Mouse (Mus musculus): Measurements from ENCODE around the gene Cd70. TPM values are rescaled to one million over a fixed set of nuclear protein-coding genes. Genes with fewer than 3 reads are reported as not detected.
"Not testable (repeated sequence)": the region's sequence is repeated elsewhere in the genome, so short reads cannot be mapped to it uniquely, and the experiment has no call there.

The Cd70 gene
- polyA plus RNA-seq, 1 experiment from 2014 or later: 1.9 TPM

DNA sequence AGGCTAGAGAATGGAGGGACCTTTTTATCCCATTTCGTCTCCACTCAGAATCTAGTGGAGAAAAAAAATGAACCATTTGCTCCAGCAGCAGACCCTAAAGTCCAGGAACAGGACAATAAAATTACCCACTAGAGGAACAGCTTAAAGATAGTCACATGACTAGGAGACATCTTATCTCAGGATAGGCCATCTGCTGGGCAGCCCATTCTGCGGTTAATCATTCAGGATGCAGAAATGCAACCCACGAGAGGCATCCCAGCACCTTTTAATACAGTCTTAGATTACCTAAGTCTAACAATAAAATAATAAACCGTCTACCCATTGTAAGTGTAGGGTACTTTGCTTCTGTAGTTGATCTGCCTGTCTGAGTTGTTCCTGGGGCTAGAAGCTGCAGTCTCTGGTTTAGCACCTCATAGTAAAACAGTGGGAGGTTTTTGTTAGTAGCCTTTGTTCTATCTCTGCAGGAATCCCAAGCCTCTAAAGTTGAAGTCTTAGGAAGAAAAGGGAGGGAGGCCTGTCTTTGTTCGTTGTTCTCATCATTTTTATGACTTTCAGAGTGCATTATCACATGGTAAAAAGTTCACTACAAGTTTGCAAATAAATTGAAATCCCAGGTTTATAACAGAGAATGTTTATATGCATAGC lies 21.2 kb upstream of the Cd70 start:
- Histone ChIP-seq H3K36me3 (no peaks in the 10 kb centered on the region), H3K4me2 (no peak overlapping the region), H3K27ac (replicated peaks) (no peak overlapping the region), H3K9me3 (no peaks in the 10 kb centered on the region), H3K27me3 (no peaks in the 10 kb centered on the region), H3K4me1 (replicated peaks) (no peaks in the 10 kb centered on the region), H3K4me3 (no peak overlapping the region), H3K9ac (no peak overlapping the region)
- 52% methylated on average over 5 of the region's 5 CpGs for WGBS
- ATAC-seq (ENCODE audit: low FRiP score, low read depth): no peak

DNA sequence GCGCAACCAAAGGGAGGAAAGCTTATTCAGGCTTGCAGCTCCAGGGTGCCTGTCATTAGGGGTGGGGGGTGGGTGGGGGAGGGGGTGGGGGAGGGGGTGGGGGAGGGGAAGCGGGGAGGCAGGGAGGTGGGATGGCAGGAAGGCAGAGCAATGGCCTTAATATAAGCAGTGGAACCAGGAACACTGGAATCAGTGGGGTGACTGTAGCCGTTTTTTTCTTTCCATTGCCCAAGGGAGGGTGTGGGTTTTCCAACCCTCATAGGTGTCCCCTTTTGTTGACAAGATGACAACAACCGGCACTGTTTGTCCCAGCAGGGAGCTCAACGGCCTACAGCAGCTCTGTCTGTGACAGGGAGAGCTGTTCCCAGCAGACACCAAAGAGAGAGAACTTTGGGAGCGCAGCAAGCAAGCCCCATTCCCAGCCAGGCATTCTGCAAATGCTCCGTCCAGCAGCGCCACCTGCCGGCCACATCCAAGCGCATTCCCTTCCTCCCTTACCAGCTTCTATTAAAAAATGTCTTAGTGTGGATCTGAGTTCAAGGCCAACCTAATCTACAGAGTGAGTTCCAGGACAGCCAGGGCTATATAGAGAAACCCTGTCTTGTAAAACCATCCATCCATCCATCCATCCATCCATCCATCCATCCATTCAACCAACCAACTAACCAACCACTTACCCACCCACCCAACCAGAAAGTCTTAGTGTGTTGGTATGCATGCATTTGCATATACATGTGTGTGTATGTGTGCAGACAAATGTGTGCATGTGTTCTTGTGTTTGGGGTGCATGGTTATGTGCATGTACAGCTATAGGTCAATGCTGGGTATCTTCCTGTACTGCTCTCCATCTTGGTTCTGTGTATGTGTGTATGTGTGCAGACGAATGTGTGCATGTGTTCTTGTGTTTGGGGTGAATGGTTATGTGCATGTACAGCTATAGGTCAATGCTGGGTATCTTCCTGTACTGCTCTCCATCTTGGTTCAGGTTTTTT lies 17.5 kb upstream of the Cd70 start:
- 9% methylated on average over 10 of the region's 11 CpGs for WGBS
- peak; percentile 81 for ATAC-seq (ENCODE audit: low FRiP score, low read depth)
- no peaks in the 10 kb centered on the region for H3K36me3 ChIP-seq
- H3K4me3 ChIP-seq: no peak overlapping the region
- no peaks in the 10 kb centered on the region for H3K27me3 ChIP-seq
- H3K9ac ChIP-seq: no peak overlapping the region
- no peaks in the 10 kb centered on the region for H3K4me1 ChIP-seq (replicated peaks)
- 0 out of 2 replicates have a peak overlapping the region, but pooled peaks have one; percentile 24 for H3K4me2 ChIP-seq
- no peak overlapping the region for H3K27ac ChIP-seq (replicated peaks)
- no peaks in the 10 kb centered on the region for H3K9me3 ChIP-seq

DNA sequence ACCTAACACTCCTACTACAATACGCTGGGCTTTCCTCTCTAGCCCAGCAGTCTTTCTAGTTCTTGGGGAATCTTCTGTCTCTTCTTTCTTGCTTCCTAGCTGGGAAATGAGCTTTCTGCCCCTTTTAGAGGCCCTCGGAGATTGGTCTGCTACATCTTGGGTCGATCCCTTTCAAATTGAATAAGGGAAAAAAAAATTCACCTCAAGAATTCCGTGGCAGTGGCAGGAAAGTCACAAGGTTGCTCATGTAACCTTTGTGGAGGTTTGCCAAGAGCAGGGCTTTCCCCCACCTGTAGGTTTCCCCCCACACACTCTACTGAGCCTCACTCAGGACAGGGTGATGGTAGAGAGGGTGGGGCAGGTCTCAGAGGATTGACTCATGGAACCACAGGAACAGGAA lies 4.2 kb upstream of the Cd70 start:
- H3K27me3 ChIP-seq: no peaks in the 10 kb centered on the region; the same call in 1 of the 2 replicates
- 90% methylated on average over 4 of the region's 4 CpGs for WGBS
- no peaks in the 10 kb centered on the region for H3K9me3 ChIP-seq
- peaks cover 9% of the 10 kb centered on the region for H3K4me1 ChIP-seq (replicated peaks)
- ATAC-seq (ENCODE audit: low FRiP score, low read depth): no peak
- no peak overlapping the region for H3K4me2 ChIP-seq
- H3K4me3 ChIP-seq: no peak overlapping the region
- H3K36me3 ChIP-seq: no peaks in the 10 kb centered on the region
- H3K9ac ChIP-seq: no peak overlapping the region
- no peak overlapping the region for H3K27ac ChIP-seq (replicated peaks)

DNA sequence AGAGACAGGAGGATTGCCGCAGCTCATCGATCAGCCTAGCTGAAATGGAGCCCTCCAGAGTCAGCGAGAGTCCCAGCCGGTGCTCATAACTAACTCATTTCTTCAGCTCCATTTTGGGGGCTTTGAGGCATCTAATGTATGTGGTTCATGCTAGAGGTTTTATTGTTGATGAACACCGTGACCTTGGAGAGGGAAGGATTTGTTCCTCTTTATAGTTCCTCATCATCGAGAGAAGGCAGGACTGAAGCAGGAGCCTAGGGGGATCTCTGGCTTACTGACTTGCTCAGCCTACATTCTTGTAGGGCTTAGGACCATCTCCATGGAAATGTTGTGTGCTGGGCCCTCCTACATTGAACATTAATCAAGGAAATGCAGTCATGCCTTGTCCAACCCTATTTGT lies 3.4 kb upstream of the Cd70 start:
- Histone ChIP-seq H3K9me3 (no peaks in the 10 kb centered on the region), H3K27ac (replicated peaks) (no peak overlapping the region), H3K4me2 (no peak overlapping the region), H3K27me3 (peaks cover 5% of the 10 kb centered on the region), H3K36me3 (no peaks in the 10 kb centered on the region), H3K4me3 (no peak overlapping the region), H3K4me1 (replicated peaks) (peaks cover 10% of the 10 kb centered on the region), H3K9ac (no peak overlapping the region)
- 67% methylated on average over 6 of the region's 6 CpGs for WGBS
- no peak for ATAC-seq (ENCODE audit: low FRiP score, low read depth)

DNA sequence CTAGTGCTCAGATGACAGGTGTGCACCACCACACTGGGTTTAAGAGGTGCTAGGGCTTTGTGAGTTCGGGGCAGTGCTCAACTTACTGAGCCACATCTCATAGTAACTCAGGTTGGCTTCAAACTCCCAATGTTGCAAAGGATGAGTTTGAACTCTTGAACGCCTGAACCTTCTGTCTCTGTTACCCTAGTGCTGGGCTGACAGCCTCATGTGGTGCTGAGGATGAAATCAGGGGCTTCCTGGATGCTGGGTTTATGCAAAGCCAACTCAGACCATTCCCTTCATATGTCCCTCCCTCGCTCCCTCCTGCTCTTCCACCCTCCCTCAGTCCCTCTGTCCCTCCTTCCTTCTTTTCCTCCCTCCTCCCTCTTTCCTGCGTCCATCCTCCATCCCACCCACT lies 1.2 kb downstream of the Cd70 start:
- H3K4me2 ChIP-seq: no peak overlapping the region
- peaks cover 16% of the 10 kb centered on the region for H3K27me3 ChIP-seq
- 75% methylated on average over 4 of the region's 4 CpGs for WGBS
- H3K4me1 ChIP-seq (replicated peaks): peaks cover 10% of the 10 kb centered on the region
- H3K36me3 ChIP-seq: no peaks in the 10 kb centered on the region
- H3K27ac ChIP-seq (replicated peaks): no peak overlapping the region
- no peak for ATAC-seq (ENCODE audit: low FRiP score, low read depth)
- H3K9me3 ChIP-seq: no peaks in the 10 kb centered on the region
- no peak overlapping the region for H3K4me3 ChIP-seq
- no peak overlapping the region for H3K9ac ChIP-seq

DNA sequence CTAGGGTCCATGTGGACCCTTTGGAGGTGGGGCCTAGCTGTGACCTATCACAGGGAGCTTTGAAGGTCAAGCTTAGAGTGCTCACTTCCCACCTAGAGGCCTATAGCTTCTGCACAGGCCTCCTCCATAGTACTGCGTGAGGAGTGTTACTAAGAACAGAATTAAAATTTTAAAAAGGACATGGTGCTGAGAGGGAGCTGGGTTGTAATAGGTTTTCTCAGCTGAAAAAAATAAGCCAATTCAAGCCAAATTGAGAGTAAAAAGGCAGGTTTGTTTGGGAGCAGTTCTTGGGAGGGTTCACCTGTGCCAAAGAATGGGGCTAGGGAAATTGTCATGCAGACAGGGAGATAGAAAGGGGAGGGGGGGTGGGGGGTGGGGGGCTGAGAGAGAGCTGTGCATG lies 4.5 kb downstream of the Cd70 start:
- peaks cover 16% of the 10 kb centered on the region for H3K27me3 ChIP-seq
- ATAC-seq (ENCODE audit: low FRiP score, low read depth): no peak
- no peaks in the 10 kb centered on the region for H3K9me3 ChIP-seq
- no peak overlapping the region for H3K4me3 ChIP-seq
- no peak overlapping the region for H3K27ac ChIP-seq (replicated peaks)
- no peaks in the 10 kb centered on the region for H3K36me3 ChIP-seq
- 65% methylated on average over 1 of the region's 1 CpGs for WGBS
- no peak overlapping the region for H3K9ac ChIP-seq
- H3K4me1 ChIP-seq (replicated peaks): peaks cover 10% of the 10 kb centered on the region
- H3K4me2 ChIP-seq: no peak overlapping the region

DNA sequence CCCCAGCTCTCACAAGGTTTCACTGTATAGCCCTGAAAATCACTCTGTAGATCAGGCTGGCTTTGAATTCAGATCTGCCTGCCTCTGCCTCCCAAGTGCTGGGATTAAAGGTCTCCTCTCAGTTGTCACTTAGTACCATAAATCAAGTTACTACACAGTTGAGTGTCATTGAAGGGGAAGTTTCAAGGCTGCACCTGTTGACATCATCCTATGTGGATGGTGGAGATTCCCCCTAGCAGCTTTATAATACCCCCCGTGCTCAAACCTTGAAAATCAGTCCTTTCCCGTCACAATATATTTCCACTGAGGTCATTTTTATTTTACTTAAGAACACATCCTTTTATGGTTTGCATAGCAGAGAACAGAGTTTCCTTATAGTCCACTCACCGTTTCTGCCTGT lies 5.9 kb downstream of the Cd70 start:
- Histone ChIP-seq H3K36me3 (no peaks in the 10 kb centered on the region), H3K4me3 (no peak overlapping the region), H3K9ac (no peak overlapping the region), H3K27ac (replicated peaks) (no peak overlapping the region), H3K9me3 (no peaks in the 10 kb centered on the region), H3K27me3 (peaks cover 16% of the 10 kb centered on the region), H3K4me1 (replicated peaks) (peaks cover under 1% of the 10 kb centered on the region; the same call in 1 of the 2 replicates), H3K4me2 (no peak overlapping the region)
- ATAC-seq (ENCODE audit: low FRiP score, low read depth): no peak
- 89% methylated on average over 3 of the region's 3 CpGs for WGBS

DNA sequence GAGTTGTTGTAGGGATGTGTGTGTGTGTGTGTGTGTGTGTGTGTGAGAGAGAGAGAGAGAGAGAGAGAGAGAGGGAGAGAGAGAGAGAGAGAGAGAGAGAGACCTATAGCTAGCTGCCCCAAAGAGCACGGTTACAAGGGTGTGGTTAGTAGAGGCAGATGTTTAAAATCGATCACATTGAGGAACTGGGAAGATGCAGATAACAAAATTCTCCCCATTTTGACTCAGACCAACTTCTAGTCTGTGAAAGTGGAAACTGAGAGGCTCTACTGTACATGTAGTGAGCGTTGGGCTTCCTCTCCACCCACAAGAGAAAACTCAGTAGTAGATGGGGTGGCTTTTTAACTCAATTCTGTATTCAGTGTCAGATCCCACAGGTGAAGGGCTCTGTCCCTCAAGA lies 9.9 kb downstream of the Cd70 start:
- no peaks in the 10 kb centered on the region for H3K36me3 ChIP-seq
- H3K9ac ChIP-seq: no peak overlapping the region
- WGBS: 92% methylated on average over 3 of the region's 3 CpGs
- H3K27ac ChIP-seq (replicated peaks): no peak overlapping the region
- no peaks in the 10 kb centered on the region for H3K4me1 ChIP-seq (replicated peaks)
- no peaks in the 10 kb centered on the region for H3K9me3 ChIP-seq
- H3K4me2 ChIP-seq: no peak overlapping the region
- no peak overlapping the region for H3K4me3 ChIP-seq
- H3K27me3 ChIP-seq: no peaks in the 10 kb centered on the region
- ATAC-seq (ENCODE audit: low FRiP score, low read depth): no peak

DNA sequence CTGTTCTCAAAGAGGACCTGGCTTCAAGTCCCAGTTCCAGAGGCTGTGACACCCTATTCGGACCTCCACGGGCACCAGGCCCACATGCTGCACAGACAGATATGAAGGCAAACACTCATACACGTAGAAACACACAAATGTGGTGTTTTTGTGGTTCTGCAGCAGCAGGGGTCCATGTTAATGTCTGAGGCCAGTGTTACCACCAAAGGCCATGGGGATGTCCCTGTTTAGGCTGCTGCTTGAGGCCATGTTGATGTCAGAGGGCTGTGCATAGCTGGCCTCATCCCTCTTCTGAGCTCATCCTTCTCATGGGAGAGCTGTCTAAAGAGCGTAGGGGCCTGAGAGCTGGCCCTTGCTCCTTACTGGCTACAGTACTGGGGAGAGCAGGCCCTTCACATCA lies 10.9 kb downstream of the Cd70 start:
- Histone ChIP-seq H3K36me3 (no peaks in the 10 kb centered on the region), H3K4me1 (replicated peaks) (no peaks in the 10 kb centered on the region), H3K27me3 (no peaks in the 10 kb centered on the region), H3K27ac (replicated peaks) (no peak overlapping the region), H3K9ac (no peak overlapping the region), H3K4me2 (no peak overlapping the region), H3K4me3 (no peak overlapping the region), H3K9me3 (no peaks in the 10 kb centered on the region)
- no peak for ATAC-seq (ENCODE audit: low FRiP score, low read depth)
- WGBS: 88% methylated on average over 4 of the region's 4 CpGs

DNA sequence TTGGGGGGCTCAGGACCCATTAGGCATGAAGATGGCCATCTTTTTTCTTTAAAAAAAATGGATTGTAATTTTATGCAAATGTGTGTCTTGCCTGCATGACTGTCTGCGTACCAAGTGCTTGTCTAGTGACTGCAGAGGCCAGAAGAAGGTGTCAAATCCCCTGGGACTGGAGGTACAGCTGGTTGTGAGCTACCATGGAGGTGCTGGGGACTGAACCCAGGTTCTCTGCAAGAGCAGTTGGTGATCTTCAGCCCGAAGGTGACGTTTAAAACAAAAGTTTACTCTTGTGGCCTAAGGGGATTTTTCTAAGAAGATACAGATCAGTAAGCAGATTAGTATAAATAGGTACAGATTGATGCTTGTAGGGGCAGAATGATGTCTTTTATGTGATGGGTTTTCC lies 13.9 kb downstream of the Cd70 start:
- Histone ChIP-seq H3K27me3 (no peaks in the 10 kb centered on the region), H3K9ac (no peak overlapping the region), H3K27ac (replicated peaks) (no peak overlapping the region), H3K4me1 (replicated peaks) (no peaks in the 10 kb centered on the region), H3K9me3 (no peaks in the 10 kb centered on the region), H3K4me2 (no peak overlapping the region), H3K4me3 (no peak overlapping the region), H3K36me3 (no peaks in the 10 kb centered on the region)
- no peak for ATAC-seq (ENCODE audit: low FRiP score, low read depth)
- 86% methylated on average over 3 of the region's 3 CpGs for WGBS

DNA sequence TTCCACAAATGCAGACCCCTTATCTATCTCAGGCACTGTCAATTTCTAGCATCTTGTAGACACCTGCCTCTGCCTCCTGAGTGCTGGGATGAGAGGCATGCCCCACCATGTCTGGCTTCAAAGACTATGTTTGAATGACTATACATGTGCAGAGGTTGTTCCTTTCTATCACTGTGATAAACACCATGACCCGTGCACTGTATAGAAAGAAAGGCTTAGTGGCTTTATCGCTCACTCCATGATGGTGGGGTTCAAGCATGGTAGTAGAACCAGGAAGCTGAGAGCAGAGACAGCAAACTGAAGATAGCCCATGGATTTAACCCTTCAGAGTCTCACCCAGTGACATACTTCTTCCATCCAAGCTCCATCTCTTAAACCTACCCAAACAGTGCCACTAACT lies 14.9 kb downstream of the Cd70 start:
- Histone ChIP-seq H3K4me3 (no peak overlapping the region), H3K27ac (replicated peaks) (no peak overlapping the region), H3K4me2 (no peak overlapping the region), H3K36me3 (no peaks in the 10 kb centered on the region), H3K4me1 (replicated peaks) (no peaks in the 10 kb centered on the region), H3K9ac (no peak overlapping the region), H3K27me3 (no peaks in the 10 kb centered on the region), H3K9me3 (no peaks in the 10 kb centered on the region)
- WGBS: 83% methylated on average over 2 of the region's 2 CpGs
- no peak for ATAC-seq (ENCODE audit: low FRiP score, low read depth)

DNA sequence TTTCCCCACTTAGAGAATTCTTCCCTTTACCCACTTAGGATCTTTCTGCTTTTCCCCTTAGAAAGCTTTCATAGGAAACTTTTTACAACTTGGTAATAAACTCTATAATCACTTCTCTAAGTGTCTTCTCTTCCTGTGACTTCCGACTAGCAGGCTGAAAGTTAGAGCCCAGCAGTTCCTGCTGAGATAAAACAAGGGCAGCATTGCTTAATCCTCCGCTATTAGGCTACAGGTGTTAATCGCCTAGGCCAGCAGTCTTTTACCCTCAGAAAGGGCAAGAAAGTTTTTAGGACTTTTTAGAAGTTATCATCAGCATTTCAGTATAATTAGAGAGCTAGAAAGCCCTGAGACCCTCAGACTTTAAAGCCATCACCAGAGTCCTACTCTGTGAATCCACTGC lies 15.6 kb downstream of the Cd70 start:
- H3K9me3 ChIP-seq; H3K27ac ChIP-seq (replicated peaks); H3K27me3 ChIP-seq; ATAC-seq (ENCODE audit: low FRiP score, low read depth); H3K4me3 ChIP-seq; H3K9ac ChIP-seq; H3K4me2 ChIP-seq; H3K4me1 ChIP-seq (replicated peaks); H3K36me3 ChIP-seq: not testable (repeated sequence)
- WGBS: 35% methylated on average over 3 of the region's 3 CpGs
